Mouse (Mus musculus) heart, postnatal 0 days (tissue): ENCODE data around the gene Olfr874.

Source experiments
- CTCF ChIP-seq: IDR thresholded peaks from 2 replicates; pipeline ENCODE4 v1.5.1; 2016; ENCODE audit warnings: antibody characterized with exemption, control low read depth, low read depth
- EP300 ChIP-seq: IDR thresholded peaks from 2 replicates; pipeline ENCODE4 v1.6.1; 2016; ENCODE audit warnings: antibody characterized with exemption, low read depth

DNA sequence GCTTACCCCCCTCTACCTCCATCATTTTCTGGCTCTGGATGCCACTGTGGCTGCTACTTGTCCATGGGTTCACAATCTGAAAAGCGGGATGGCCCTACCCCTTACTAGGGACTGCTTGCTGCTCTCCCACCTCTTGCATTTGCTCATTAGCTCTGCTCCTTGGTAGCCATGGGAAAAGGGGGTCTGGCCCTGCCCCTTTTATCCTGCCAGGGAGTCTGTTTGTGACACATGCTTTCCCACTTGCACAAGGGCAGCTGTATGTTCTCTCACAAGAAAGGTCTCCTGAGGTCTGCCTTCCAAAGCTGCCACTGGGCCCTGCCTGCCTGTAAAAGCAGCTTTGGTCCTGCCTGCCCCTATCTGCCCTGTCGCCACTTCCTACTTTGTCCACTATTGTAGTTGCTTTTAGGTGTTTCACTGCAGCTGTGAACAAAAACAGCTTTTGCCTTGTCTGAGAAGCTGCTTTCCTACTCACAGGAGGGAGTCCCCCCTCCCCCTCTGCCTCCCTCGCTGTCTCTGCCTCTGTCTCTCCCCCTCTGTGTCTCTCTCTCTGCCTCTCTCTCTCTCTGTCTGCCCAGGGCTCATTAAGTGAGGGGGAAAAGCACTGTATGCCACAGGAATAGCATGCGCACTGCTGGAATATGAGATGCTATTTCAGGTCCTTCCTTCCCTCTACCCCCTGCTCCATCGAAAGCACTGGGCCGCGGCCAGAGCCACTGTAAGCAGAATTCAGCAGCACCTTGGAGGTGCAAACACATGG, 5.6 kb downstream of the Olfr874 start:
- TF ChIP-seq CTCF (no peak), EP300 (no peak)
